Mouse (Mus musculus): ENCODE measurements around the gene Cecr2. TPM values are rescaled to one million over a fixed set of nuclear protein-coding genes. Genes with fewer than 3 reads are reported as not detected.

Cecr2 gene
- polyA plus RNA-seq, 1 experiment from 2014 or later: 1.1 TPM

DNA sequence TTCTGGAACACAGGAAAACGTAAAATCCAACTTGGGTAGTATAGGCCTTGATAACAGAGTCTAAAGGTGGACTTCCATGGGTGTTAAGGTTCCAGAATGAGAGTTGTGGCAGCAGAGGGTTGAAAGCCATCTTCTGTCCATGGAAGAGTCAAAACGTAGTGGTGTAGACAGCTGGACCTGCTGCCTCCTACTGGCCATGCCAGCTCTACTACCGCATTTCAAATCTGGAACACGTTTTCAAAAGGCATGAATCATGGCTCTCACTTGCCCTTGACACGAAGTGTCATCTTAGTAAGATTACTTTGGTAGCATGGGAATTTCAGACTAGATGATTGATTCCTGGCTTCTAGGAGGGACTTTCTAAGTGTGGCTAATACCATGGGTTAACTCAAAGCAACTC, 8.0 kb downstream of the Cecr2 start:
- H3K36me3 ChIP-seq: no peaks in the 10 kb centered on the region
- no peak for ATAC-seq (replicated peaks; ENCODE audit: insufficient number of reproducible peaks, insufficient read depth, low FRiP score, low read depth)
- no peak overlapping the region for H3K27ac ChIP-seq
- H3K4me1 ChIP-seq (replicated peaks): no peaks in the 10 kb centered on the region
- no peak overlapping the region for H3K4me2 ChIP-seq
- no peaks in the 10 kb centered on the region for H3K27me3 ChIP-seq
- H3K9me3 ChIP-seq (replicated peaks): no peaks in the 10 kb centered on the region
- no peak overlapping the region for H3K9ac ChIP-seq
- 55% methylated on average over 5 of the region's 5 CpGs for WGBS
- no peak overlapping the region for H3K4me3 ChIP-seq

GRCm38 (mm10) chr6:120674881-120675280, 8.7 kb downstream of the Cecr2 start:
- Histone ChIP-seq H3K4me1 (replicated peaks) (no peaks in the 10 kb centered on the region), H3K9me3 (replicated peaks) (no peaks in the 10 kb centered on the region), H3K27ac (no peak overlapping the region), H3K27me3 (no peaks in the 10 kb centered on the region), H3K9ac (no peak overlapping the region), H3K4me3 (no peak overlapping the region), H3K4me2 (no peak overlapping the region), H3K36me3 (no peaks in the 10 kb centered on the region)
- ATAC-seq (replicated peaks; ENCODE audit: insufficient number of reproducible peaks, insufficient read depth, low FRiP score, low read depth): no peak
- 81% methylated on average over 4 of the region's 4 CpGs for WGBS

DNA sequence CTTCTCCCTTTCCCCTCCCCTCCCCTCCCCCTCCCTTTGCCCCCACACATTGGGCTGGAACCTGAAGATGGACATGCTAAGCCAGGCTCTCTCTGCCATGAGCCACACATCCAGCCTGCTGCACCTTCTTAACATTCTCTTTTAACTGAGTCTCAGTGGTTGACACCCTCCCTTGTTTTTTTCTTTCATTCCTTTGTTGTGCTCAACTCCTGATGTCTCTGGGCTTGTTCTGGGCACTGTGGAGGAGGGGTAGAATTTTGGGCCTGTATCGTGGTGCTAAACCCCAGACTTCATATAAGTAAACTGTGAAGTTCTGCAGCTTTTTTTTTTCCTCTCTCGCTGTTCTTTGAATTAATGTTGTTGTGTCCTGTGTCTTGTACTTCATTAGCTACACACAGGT, 9.8 kb downstream of the Cecr2 start:
- no peak for ATAC-seq (replicated peaks; ENCODE audit: insufficient number of reproducible peaks, insufficient read depth, low FRiP score, low read depth)
- no peaks in the 10 kb centered on the region for H3K36me3 ChIP-seq
- H3K9ac ChIP-seq: no peak overlapping the region
- no peaks in the 10 kb centered on the region for H3K9me3 ChIP-seq (replicated peaks)
- H3K4me3 ChIP-seq: no peak overlapping the region
- no peak overlapping the region for H3K4me2 ChIP-seq
- H3K4me1 ChIP-seq (replicated peaks): no peaks in the 10 kb centered on the region
- H3K27me3 ChIP-seq: no peaks in the 10 kb centered on the region
- WGBS: 69% methylated on average over 2 of the region's 2 CpGs
- no peak overlapping the region for H3K27ac ChIP-seq

- H3K9ac ChIP-seq: no peak overlapping the region
- no peaks in the 10 kb centered on the region for H3K36me3 ChIP-seq
- H3K27ac ChIP-seq: no peak overlapping the region
- no peaks in the 10 kb centered on the region for H3K4me1 ChIP-seq (replicated peaks)
- no peak overlapping the region for H3K4me3 ChIP-seq
- no peaks in the 10 kb centered on the region for H3K9me3 ChIP-seq (replicated peaks)
- no peak for ATAC-seq (replicated peaks; ENCODE audit: insufficient number of reproducible peaks, insufficient read depth, low FRiP score, low read depth)
- no peak overlapping the region for H3K4me2 ChIP-seq
- no peaks in the 10 kb centered on the region for H3K27me3 ChIP-seq
- WGBS: 70% methylated on average over 2 of the region's 2 CpGs
Observed at GRCm38 (mm10) chr6:120683351-120683750, 17.2 kb downstream of the Cecr2 start.

GRCm38 (mm10) chr6:120684750-120685149, 18.6 kb downstream of the Cecr2 start:
- Histone ChIP-seq H3K36me3 (no peaks in the 10 kb centered on the region), H3K4me2 (no peak overlapping the region), H3K9me3 (replicated peaks) (no peaks in the 10 kb centered on the region), H3K4me1 (replicated peaks) (no peaks in the 10 kb centered on the region), H3K4me3 (no peak overlapping the region), H3K27ac (no peak overlapping the region), H3K9ac (no peak overlapping the region), H3K27me3 (no peaks in the 10 kb centered on the region)
- 88% methylated on average over 3 of the region's 3 CpGs for WGBS
- no peak for ATAC-seq (replicated peaks; ENCODE audit: insufficient number of reproducible peaks, insufficient read depth, low FRiP score, low read depth)

GRCm38 (mm10) chr6:120686872-120687650, 20.9 kb downstream of the Cecr2 start:
- no peaks in the 10 kb centered on the region for H3K36me3 ChIP-seq
- H3K4me3 ChIP-seq: no peak overlapping the region
- no peaks in the 10 kb centered on the region for H3K4me1 ChIP-seq (replicated peaks)
- H3K27me3 ChIP-seq: no peaks in the 10 kb centered on the region
- H3K4me2 ChIP-seq: no peak overlapping the region
- no peak overlapping the region for H3K9ac ChIP-seq
- 77% methylated on average over 5 of the region's 5 CpGs for WGBS
- no peaks in the 10 kb centered on the region for H3K9me3 ChIP-seq (replicated peaks)
- no peak for ATAC-seq (replicated peaks; ENCODE audit: insufficient number of reproducible peaks, insufficient read depth, low FRiP score, low read depth)
- no peak overlapping the region for H3K27ac ChIP-seq

GRCm38 (mm10) chr6:120700221-120700620, 34.1 kb downstream of the Cecr2 start:
- no peak overlapping the region for H3K4me3 ChIP-seq
- no peak for ATAC-seq (replicated peaks; ENCODE audit: insufficient number of reproducible peaks, insufficient read depth, low FRiP score, low read depth)

DNA sequence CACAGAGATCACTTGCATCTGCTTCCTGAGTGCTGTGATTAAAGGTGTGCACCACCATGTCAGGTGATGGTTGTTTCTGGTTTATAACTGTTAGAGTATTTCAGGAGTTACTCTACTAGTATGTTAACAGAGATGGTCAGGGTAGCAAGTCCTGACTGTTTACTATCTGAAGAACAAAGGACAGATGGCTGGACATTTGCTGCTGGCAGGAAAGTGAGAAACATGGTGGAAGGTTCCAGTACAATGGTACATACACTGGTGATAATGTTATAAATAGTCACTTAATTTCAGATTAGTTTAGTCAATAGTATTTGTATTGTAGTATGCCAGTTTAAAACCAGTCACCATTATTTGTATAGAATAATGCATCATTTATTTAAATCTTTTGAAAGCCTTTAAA, 38.2 kb downstream of the Cecr2 start:
- H3K9me3 ChIP-seq (replicated peaks): no peaks in the 10 kb centered on the region
- H3K27ac ChIP-seq: no peak overlapping the region
- no peaks in the 10 kb centered on the region for H3K4me1 ChIP-seq (replicated peaks)
- H3K27me3 ChIP-seq: no peaks in the 10 kb centered on the region
- ATAC-seq (replicated peaks; ENCODE audit: insufficient number of reproducible peaks, insufficient read depth, low FRiP score, low read depth): no peak
- H3K36me3 ChIP-seq: no peaks in the 10 kb centered on the region
- H3K9ac ChIP-seq: no peak overlapping the region
- no peak overlapping the region for H3K4me3 ChIP-seq
- H3K4me2 ChIP-seq: no peak overlapping the region

More at GRCm38 (mm10) chr6:120700221-120700620, 34.1 kb downstream of the Cecr2 start:
- no peak overlapping the region for H3K9ac ChIP-seq
- H3K36me3 ChIP-seq: no peaks in the 10 kb centered on the region
- WGBS: 29% methylated on average over 4 of the region's 4 CpGs
- H3K4me1 ChIP-seq (replicated peaks): no peaks in the 10 kb centered on the region
- H3K4me2 ChIP-seq: no peak overlapping the region
- H3K9me3 ChIP-seq (replicated peaks): no peaks in the 10 kb centered on the region
- H3K27ac ChIP-seq: no peak overlapping the region
- H3K27me3 ChIP-seq: no peaks in the 10 kb centered on the region

GRCm38 (mm10) chr6:120708759-120709158, 42.6 kb downstream of the Cecr2 start:
- whole genome bisulfite sequencing: 73% methylated on average over 1 of the region's 1 CpGs

GRCm38 (mm10) chr6:120714806-120715205, 48.6 kb downstream of the Cecr2 start:
- no peaks in the 10 kb centered on the region for H3K4me1 ChIP-seq (replicated peaks)
- H3K4me2 ChIP-seq: no peak overlapping the region
- H3K27ac ChIP-seq: no peak overlapping the region
- no peak overlapping the region for H3K4me3 ChIP-seq
- no peaks in the 10 kb centered on the region for H3K36me3 ChIP-seq
- H3K9ac ChIP-seq: no peak overlapping the region
- H3K9me3 ChIP-seq (replicated peaks): no peaks in the 10 kb centered on the region
- 87% methylated on average over 3 of the region's 3 CpGs for WGBS
- no peak for ATAC-seq (replicated peaks; ENCODE audit: insufficient number of reproducible peaks, insufficient read depth, low FRiP score, low read depth)
- H3K27me3 ChIP-seq: no peaks in the 10 kb centered on the region

More at GRCm38 (mm10) chr6:120708759-120709158, 42.6 kb downstream of the Cecr2 start:
- H3K4me2 ChIP-seq: no peak overlapping the region
- H3K9ac ChIP-seq: no peak overlapping the region
- ATAC-seq (replicated peaks; ENCODE audit: insufficient number of reproducible peaks, insufficient read depth, low FRiP score, low read depth): no peak
- H3K4me1 ChIP-seq (replicated peaks): no peaks in the 10 kb centered on the region
- H3K27me3 ChIP-seq: no peaks in the 10 kb centered on the region
- H3K9me3 ChIP-seq (replicated peaks): no peaks in the 10 kb centered on the region
- no peak overlapping the region for H3K27ac ChIP-seq
- no peaks in the 10 kb centered on the region for H3K36me3 ChIP-seq
- H3K4me3 ChIP-seq: no peak overlapping the region

DNA sequence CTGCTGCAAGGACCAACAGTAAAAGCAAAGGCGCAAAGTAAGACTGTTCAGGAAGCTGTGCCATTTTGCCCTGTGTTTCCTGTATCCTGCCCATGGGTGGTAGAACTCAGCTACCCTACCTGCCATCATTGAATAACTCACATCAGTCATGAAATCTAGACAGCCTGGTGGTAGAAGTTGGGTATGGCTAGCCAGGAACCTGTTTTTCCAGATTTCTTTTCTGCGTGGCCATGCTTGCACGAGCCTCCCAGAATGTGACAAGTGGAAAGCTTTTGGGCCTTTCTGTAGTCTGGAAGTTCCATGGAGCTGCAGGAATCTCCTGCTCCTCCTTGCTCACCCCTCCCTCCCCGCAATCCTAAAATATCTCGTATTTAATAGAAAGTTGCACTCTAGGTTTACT, 49.1 kb downstream of the Cecr2 start:
- no peaks in the 10 kb centered on the region for H3K4me1 ChIP-seq (replicated peaks)
- no peak overlapping the region for H3K9ac ChIP-seq
- H3K4me2 ChIP-seq: no peak overlapping the region
- ATAC-seq (replicated peaks; ENCODE audit: insufficient number of reproducible peaks, insufficient read depth, low FRiP score, low read depth): no peak
- H3K27ac ChIP-seq: no peak overlapping the region
- H3K9me3 ChIP-seq (replicated peaks): no peaks in the 10 kb centered on the region
- no peak overlapping the region for H3K4me3 ChIP-seq
- 82% methylated on average over 5 of the region's 5 CpGs for WGBS
- H3K36me3 ChIP-seq: no peaks in the 10 kb centered on the region
- no peaks in the 10 kb centered on the region for H3K27me3 ChIP-seq

- Histone ChIP-seq H3K36me3 (no peaks in the 10 kb centered on the region), H3K9ac (no peak overlapping the region), H3K27me3 (no peaks in the 10 kb centered on the region), H3K27ac (no peak overlapping the region), H3K4me2 (no peak overlapping the region), H3K4me3 (no peak overlapping the region), H3K9me3 (replicated peaks) (no peaks in the 10 kb centered on the region), H3K4me1 (replicated peaks) (no peaks in the 10 kb centered on the region)
- ATAC-seq (replicated peaks; ENCODE audit: insufficient number of reproducible peaks, insufficient read depth, low FRiP score, low read depth): no peak
Observed at GRCm38 (mm10) chr6:120715851-120716250, 49.7 kb downstream of the Cecr2 start.
